Mouse (Mus musculus): ENCODE results near the gene Rabac1.

Gene Rabac1

DNA sequence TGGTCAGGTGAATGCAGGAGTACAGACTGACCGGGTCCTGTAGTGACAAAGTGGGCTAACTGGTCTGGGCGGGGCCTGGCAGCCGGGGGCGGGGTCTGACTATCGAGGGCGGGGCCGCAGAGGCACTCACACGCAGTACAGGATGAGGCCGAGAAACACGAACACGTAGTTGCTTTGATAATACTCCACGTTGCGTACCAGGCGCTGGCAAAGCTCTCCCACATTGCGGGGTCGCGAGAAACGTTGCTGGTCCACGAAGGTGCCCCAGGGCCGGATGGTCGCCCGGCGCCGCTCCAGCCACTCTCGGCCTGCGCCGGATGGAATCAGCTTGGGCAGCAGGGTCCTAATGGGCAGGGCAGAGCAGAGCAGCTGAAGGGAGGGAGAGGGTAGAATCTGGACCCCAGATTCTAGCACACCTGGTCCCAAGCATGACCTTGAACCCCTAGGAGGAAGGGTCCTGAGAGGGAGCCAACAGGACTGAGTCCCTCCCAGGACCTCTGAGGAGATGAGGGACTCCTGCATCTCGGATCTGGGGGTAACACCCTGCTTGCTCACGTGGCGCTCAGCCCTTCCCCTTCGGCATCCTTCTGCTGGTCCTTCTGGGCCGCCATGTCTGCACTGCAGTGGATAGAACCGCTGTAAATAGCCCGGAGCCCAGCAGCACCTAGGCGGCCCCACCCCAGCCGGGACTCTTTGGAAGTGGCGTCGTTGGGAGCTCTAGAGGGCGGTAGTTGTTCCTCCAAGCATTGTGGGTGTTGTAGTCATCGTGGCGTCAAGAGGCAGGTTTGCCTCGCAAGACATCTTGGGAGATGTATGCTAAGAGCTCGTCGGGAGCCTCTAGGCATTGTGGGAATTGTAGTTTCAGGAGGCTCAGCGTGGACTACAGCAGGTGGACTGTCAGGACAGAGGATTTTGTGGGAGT is at the start of gene Rabac1:
Rabac1 (minus strand) TSS at position 783 of the 922 bp plus-strand sequence.
- DNase-seq (ENCODE audit: low read depth, low spot score), result peak; percentile 97

DNA sequence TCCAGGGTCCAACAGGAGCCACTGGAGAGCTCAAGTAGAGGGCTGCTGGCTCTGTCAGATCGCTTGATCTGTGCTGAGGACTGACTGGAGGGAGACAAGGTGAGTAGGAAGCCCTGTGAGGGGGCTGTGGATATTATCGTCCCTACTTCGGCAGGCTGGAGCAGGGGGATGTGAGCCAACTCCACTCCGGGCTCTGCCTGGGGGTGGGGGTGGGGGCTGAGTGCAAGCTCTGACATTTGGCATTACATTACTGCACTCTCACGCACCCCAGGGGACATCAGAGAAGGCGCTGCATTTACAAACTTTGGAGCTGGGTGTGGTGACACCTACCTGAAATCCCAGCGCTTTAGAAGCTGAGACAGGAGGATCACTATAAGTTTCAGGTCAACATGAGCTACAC is 39.0 kb upstream of the Rabac1 start:
- DNase-seq (ENCODE audit: low read depth, low spot score), result peak; percentile 47

DNA sequence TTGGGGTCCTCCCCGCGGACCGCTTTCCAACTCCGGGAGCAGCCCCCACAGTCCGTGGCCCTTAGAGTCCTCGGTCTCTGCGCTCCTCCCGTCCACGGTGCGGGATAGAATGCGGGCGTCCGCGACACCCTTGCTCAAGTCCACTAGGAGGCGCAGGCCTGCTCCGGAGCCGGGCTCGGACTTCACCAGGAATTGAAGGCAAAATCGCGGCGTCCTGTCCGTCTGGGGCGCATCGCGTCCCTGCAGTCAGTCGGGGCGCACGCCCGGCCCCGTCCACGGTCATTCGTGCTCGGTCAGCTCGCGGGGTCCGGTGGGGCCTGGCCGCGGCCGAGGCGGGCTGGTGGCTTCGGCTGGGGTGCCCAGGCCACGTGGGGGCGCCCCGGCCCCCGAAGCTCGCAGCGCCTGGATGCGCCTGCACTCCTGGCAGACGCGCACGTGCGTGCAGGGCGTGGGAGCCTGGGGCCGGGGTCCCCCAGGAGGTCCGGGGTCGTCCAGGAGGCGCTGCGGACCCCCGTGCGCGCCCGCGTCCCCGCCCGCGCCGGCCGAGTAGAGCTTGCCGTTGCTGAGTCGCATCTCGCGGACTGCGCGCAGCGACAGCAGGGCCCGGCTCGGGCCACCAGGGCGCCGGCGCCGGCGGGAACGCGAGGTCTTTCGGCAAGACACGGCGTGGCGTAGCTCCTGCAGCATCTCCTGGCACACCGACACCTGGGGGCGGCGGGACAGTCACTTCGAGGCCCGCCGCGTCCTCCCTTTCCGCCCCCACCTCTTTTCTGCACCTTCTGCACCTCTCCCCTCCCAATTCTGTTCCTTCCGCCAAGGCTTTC is 37.7 kb upstream of the Rabac1 start:
- peak; percentile 73 for DNase-seq (ENCODE audit: low read depth, low spot score)

- DNase-seq (ENCODE audit: low read depth, low spot score), result peak; percentile 94
Measured at GRCm38 (mm10) chr7:25009099-25009700, 36.6 kb upstream of the Rabac1 start.

GRCm38 (mm10) chr7:25008635-25009034 is 36.1 kb upstream of the Rabac1 start:
- DNase-seq (ENCODE audit: low read depth, low spot score), result peak; percentile 85

DNA sequence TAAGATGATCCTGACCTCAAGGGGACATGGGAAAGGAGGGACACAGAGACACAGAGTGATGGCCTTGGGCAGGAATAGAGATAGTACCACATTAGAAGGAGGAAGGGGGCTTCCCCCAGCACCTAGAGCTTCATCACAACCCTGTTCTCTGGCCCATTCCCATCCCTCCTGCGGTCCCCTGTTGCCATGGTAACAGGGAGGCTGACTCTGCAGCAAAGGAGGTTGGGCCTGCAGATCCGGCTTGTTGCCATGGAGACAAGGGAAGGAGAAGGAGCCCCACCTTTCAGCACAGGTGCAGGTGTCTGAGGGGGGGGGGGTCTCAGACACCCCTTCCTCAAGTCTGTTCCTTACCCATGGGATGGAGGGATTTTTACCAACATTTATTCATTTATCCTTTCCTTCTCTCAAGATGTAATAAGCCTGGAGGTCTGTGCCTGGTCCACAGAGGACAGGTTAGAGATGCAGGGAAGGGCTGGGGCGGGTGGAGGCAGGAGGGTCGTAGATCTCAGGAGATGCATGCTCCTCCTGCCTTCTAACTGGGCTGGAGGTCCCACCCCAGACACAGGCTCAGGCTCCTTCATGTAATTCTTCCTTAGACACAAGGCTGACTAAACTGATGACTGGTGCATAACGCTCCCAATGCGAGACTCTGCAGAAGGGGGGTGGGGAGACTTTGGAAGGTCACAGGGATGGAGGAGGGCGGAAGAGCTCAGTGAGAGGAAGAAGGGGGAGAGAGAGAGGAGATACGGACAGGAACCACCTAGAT is 35.2 kb upstream of the Rabac1 start:
- DNase-seq (ENCODE audit: low read depth, low spot score), result peak; percentile 73

GRCm38 (mm10) chr7:25006586-25007364 is 34.2 kb upstream of the Rabac1 start:
- no peak for DNase-seq (ENCODE audit: low read depth, low spot score)

- no peak for DNase-seq (ENCODE audit: low read depth, low spot score)
Measured at GRCm38 (mm10) chr7:25006171-25006570, 33.6 kb upstream of the Rabac1 start.

DNA sequence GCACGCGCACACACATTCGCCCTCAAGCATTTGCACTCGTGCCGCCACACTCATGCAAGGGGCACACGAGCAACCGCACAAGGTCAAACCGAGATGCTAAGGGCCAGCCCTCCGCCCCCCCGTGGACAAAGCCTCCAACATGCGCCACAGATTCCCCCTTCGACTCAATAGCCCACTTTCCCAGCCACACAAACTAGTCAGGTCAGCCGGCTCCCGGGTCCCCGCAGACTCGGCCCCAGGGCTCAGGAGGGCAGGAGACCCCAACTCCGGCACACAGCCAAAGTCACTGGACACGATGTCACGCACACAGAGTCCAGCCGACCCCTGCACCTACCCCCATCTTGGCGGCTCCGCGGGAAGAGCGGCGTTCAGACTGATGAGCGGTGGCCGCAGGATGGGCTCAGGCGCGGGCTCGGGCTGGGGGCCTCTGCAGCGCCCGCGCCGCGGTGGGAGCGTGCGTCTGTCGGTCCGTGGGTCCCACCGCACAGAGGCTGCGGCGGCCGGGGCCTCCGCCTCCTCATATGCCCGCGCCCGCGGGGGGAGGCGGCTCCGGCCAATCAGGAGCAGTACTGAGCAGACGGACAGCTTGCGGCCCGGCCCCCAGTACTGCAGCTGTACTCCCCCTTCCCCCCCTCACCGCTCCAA is 33.0 kb upstream of the Rabac1 start, which contains the start of gene Atp1a3:
Atp1a3 (minus strand) TSS at position 538 of the 645 bp plus-strand sequence.
- DNase-seq (ENCODE audit: low read depth, low spot score), result no peak

GRCm38 (mm10) chr7:25004806-25005205 is 32.3 kb upstream of the Rabac1 start:
- DNase-seq (ENCODE audit: low read depth, low spot score), result no peak

- DNase-seq (ENCODE audit: low read depth, low spot score), result no peak
Measured at GRCm38 (mm10) chr7:25003820-25004388, 31.4 kb upstream of the Rabac1 start.

- no peak for DNase-seq (ENCODE audit: low read depth, low spot score)
Measured at GRCm38 (mm10) chr7:25003291-25003690, 30.7 kb upstream of the Rabac1 start.

DNA sequence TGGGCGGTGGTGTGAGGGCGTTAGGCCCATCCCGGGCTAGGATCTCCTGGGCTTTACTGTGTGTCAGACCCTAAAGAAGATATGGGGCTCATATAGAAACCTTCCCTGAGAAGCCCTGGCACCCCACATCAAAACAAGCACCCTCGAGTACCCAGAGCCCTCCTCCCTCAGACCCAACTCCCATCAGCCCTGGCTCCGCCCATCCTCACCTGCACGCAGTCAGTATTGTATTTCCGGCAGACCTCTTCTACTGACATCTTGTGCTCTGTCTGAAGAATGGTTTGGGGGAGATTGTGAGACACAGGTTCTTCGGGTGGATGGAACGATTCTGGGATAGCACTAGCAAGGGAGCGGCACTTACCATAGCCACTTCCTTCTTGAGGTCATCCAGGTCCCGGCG is 28.2 kb upstream of the Rabac1 start:
- no peak for DNase-seq (ENCODE audit: low read depth, low spot score)

DNA sequence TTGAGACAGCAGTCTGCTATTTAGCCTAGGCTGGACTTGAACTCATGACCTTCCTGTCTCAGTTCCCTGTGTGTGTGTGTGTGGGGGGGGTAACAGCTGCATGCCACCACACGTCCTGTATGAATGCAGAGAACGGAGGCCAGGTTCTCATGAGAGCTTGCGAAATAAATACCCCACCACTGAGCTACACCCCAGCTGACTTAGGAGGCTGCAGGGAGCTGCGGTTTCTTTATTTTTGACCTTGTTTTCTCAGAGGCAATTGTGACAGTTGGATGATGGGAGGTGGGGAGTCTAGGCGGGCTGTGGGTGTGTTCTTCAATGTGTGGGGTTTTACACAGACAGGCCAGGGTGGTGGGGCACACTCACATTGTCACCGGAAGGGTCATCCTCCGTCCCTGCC is 27.7 kb upstream of the Rabac1 start:
- no peak for DNase-seq (ENCODE audit: low read depth, low spot score)

DNA sequence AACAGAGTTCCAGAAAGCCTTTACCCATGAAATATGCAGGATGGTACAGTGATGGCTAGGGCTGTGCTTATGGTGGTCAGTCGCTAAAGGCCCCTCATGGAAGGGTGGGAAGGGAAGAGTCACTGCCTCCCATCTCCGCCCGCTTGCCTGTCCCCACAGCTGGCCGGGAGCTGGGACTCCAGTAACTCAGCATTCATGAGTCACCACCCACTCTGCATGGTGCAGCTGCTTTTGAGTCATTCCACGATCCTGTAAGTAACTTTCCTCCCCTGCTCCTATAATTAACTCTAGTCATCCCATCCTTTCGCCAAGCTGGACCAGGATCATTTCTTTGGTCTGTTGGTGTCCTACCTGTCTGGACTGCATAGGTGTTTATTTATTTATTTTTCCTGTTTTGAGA is 20.5 kb upstream of the Rabac1 start:
- no peak for DNase-seq (ENCODE audit: low read depth, low spot score)

- DNase-seq (ENCODE audit: low read depth, low spot score), result no peak
Measured at GRCm38 (mm10) chr7:24990478-24990877, 17.9 kb upstream of the Rabac1 start.

DNA sequence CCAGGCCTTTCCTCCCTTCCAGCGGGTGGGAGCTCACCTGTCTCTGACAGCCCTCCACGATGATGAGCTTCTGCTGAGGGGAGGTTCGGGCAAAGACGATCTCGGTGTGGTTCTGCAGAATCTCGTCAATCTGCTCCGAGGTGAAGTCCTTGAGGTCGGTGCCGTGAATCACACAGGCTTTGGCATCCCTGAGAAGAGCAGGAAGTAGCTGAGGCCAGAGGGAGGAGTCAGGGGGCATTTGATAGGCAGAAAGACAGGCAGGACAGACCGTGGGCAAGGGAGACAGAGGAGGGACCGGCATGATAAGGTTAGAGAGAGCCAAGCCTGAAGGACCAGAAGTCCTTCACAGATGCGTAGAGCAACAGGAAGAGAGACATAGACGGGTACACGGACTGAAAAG is 15.4 kb upstream of the Rabac1 start:
- DNase-seq (ENCODE audit: low read depth, low spot score), result no peak

- DNase-seq (ENCODE audit: low read depth, low spot score), result peak; percentile 57
Measured at GRCm38 (mm10) chr7:24985799-24986198, 13.2 kb upstream of the Rabac1 start.

- peak; percentile 56 for DNase-seq (ENCODE audit: low read depth, low spot score)
Measured at GRCm38 (mm10) chr7:24984307-24984706, 11.8 kb upstream of the Rabac1 start.

GRCm38 (mm10) chr7:24983396-24983795 is 10.8 kb upstream of the Rabac1 start:
- DNase-seq (ENCODE audit: low read depth, low spot score), result peak; percentile 73
